Mouse (Mus musculus): ENCODE measurements at regions not wholly inside any gene's neighbourhood (a gene's known extent, or its start where the extent isn't known, plus 50 kb on each side); places are given as distances from the start of the nearest gene placed in this dataset.

GRCm38 (mm10) chr19:27022917-27023316 lies 137.2 kb downstream of the Gm815 start:
- intact Hi-C loops (cut with DNase I) = no loop called here

GRCm38 (mm10) chr19:27028834-27029233 lies 143.2 kb downstream of the Gm815 start:
- intact Hi-C loops (cut with DNase I) = no loop called here

- intact Hi-C loops (cut with DNase I) = no loop called here
Measured at GRCm38 (mm10) chr19:27031030-27031700, 145.5 kb downstream of the Gm815 start.

- intact Hi-C loops (cut with DNase I) = no loop called here
Measured at GRCm38 (mm10) chr19:27032621-27033020, 146.9 kb downstream of the Gm815 start.

- intact Hi-C loops (cut with DNase I) = no loop called here
Measured at GRCm38 (mm10) chr19:27038298-27038697, 152.6 kb downstream of the Gm815 start.

- intact Hi-C loops (cut with DNase I) = no loop called here
Measured at GRCm38 (mm10) chr19:27040321-27041025, 154.8 kb downstream of the Gm815 start.

- intact Hi-C loops (cut with DNase I) = no loop called here
Measured at GRCm38 (mm10) chr19:27066449-27067181, 149.7 kb upstream of the Vldlr start.

- intact Hi-C loops (cut with DNase I) = no loop called here
Measured at GRCm38 (mm10) chr19:27073281-27073680, 143.0 kb upstream of the Vldlr start.

- intact Hi-C loops (cut with DNase I) = no loop called here
Measured at GRCm38 (mm10) chr19:27075019-27075418, 141.3 kb upstream of the Vldlr start.

GRCm38 (mm10) chr19:27076920-27077512 lies 139.3 kb upstream of the Vldlr start:
- intact Hi-C loops (cut with DNase I) = no loop called here

- intact Hi-C loops (cut with DNase I) = no loop called here
Measured at GRCm38 (mm10) chr19:27087344-27087743, 128.9 kb upstream of the Vldlr start.

- intact Hi-C loops (cut with DNase I) = no loop called here
Measured at GRCm38 (mm10) chr19:27087833-27088232, 128.5 kb upstream of the Vldlr start.

GRCm38 (mm10) chr19:27089099-27089498 lies 127.2 kb upstream of the Vldlr start:
- intact Hi-C loops (cut with DNase I) = no loop called here

- intact Hi-C loops (cut with DNase I) = no loop called here
Measured at GRCm38 (mm10) chr19:27091603-27092002, 124.7 kb upstream of the Vldlr start.

GRCm38 (mm10) chr19:27094777-27095478 lies 121.4 kb upstream of the Vldlr start:
- intact Hi-C loops (cut with DNase I) = no loop called here

GRCm38 (mm10) chr19:27099921-27100320 lies 116.4 kb upstream of the Vldlr start:
- intact Hi-C loops (cut with DNase I) = no loop called here

GRCm38 (mm10) chr19:27110437-27110836 lies 105.8 kb upstream of the Vldlr start:
- intact Hi-C loops (cut with DNase I) = no loop called here

GRCm38 (mm10) chr19:27120876-27121275 lies 95.4 kb upstream of the Vldlr start:
- intact Hi-C loops (cut with DNase I) = loop anchor here (10.0 kb wide), 1 partner anchor 294 kb away; no protein-coding TSS in a partner anchor

GRCm38 (mm10) chr19:27122348-27122747 lies 93.9 kb upstream of the Vldlr start:
- intact Hi-C loops (cut with DNase I) = loop anchor here (10.0 kb wide), 1 partner anchor 292 kb away; no protein-coding TSS in a partner anchor

GRCm38 (mm10) chr19:27123334-27123733 lies 93.0 kb upstream of the Vldlr start:
- intact Hi-C loops (cut with DNase I) = loop anchor here (10.0 kb wide), 1 partner anchor 291 kb away; no protein-coding TSS in a partner anchor
